Mouse (Mus musculus): ENCODE measurements around the gene Hist1h2ac.

GRCm38 (mm10) chr13:23696061-23696474, 12.3 kb upstream of the Hist1h2ac start:
- TF ChIP-seq GATA1 (IDR thresholded peaks at IDR 0.05; ENCODE audit: borderline replicate concordance, low read length) (no peak), FLI1 (IDR thresholded peaks at IDR 0.05; ENCODE audit: low read length) (no peak)

All from megakaryocyte, embryonic 14.5 days (primary cell).